In genomic region chr17:67712929-67713328, GRCm38 (mm10) we compare ENCODE assay signal across 33 mouse cellular contexts. TPM values are rescaled to one million over a fixed set of nuclear protein-coding genes. Genes with fewer than 3 reads are reported as not detected.
DNase-seq lines count a peak whose midpoint lies in the region; ATAC-seq and TF ChIP-seq lines count a peak whose summit lies in the region.
"Had no signal": no experiment of that assay in that cellular context is flagged by ENCODE, and none has a peak within 500 bp of the region (broad histone marks: within the 10 kb centered on the region; RNA-seq: fewer than 3 reads in every experiment).

No protein-coding gene starts in this region.

- H3K4me3 ChIP-seq in kidney, postnatal 0 days (replicated peaks; ENCODE audit: low read depth, low read length): no peak overlapping the region
- H3K4me3 ChIP-seq in E14TG2a.4 (replicated peaks; ENCODE audit: low read length): no peak overlapping the region
- no peak overlapping the region for H3K4me3 ChIP-seq in heart, embryonic 11.5 days (ENCODE audit: low read depth, low read length)
- H3K4me3 ChIP-seq: embryonic facial prominence, embryonic 12.5 days; heart, adult 2 months; heart, embryonic 13.5 days; hindbrain, embryonic 15.5 days; left cerebral cortex, adult 2 months; limb, embryonic 13.5 days; liver, embryonic 13.5 days; midbrain, embryonic 10.5 days; myocyte; neural tube, embryonic 12.5 days had no signal

- H3K4me1 ChIP-seq in kidney, postnatal 0 days (replicated peaks; ENCODE audit: insufficient read depth, low read length): peaks cover 2% of the 10 kb centered on the region; the same call in 1 of the 2 replicates
- H3K4me1 ChIP-seq in E14TG2a.4 (replicated peaks; ENCODE audit: low read depth, low read length): peaks cover 31% of the 10 kb centered on the region
- no peaks in the 10 kb centered on the region for H3K4me1 ChIP-seq in heart, embryonic 11.5 days (ENCODE audit: control insufficient read depth, insufficient read depth, low read length)
- H3K4me1 ChIP-seq: liver, embryonic 13.5 days had no signal

- in situ Hi-C loops in Patski (cut with MboI; ENCODE audit: low pct_unique_long_range_greater_than_20kb): no loop called here

- POLR2A ChIA-PET in Patski (lab: Charles Lee): no interaction called here

- H3K9me3 ChIP-seq in kidney, postnatal 0 days (replicated peaks; ENCODE audit: low read length): no peaks in the 10 kb centered on the region
- H3K9me3 ChIP-seq in E14TG2a.4 (ENCODE audit: low read length): no peaks in the 10 kb centered on the region
- no peaks in the 10 kb centered on the region for H3K9me3 ChIP-seq in heart, embryonic 11.5 days (replicated peaks; ENCODE audit: control insufficient read depth, low read length)
- H3K9me3 ChIP-seq: embryonic facial prominence, embryonic 12.5 days; heart, embryonic 13.5 days; hindbrain, embryonic 15.5 days; limb, embryonic 13.5 days; liver, embryonic 13.5 days; midbrain, embryonic 10.5 days; neural tube, embryonic 12.5 days had no signal

- WGBS in kidney, postnatal 0 days: 71% methylated on average over 7 of the region's 7 CpGs
- WGBS in heart, embryonic 11.5 days (ENCODE audit: insufficient replicate concordance): 65% methylated on average over 7 of the region's 7 CpGs

- no peaks in the 10 kb centered on the region for H3K27me3 ChIP-seq in kidney, postnatal 0 days (ENCODE audit: insufficient read depth, low read length)
- no peaks in the 10 kb centered on the region for H3K27me3 ChIP-seq in E14TG2a.4 (ENCODE audit: insufficient read depth, low read length)
- no peaks in the 10 kb centered on the region for H3K27me3 ChIP-seq in Patski
- H3K27me3 ChIP-seq in heart, embryonic 11.5 days (ENCODE audit: control insufficient read depth, insufficient read depth, low read length): no peaks in the 10 kb centered on the region
- H3K27me3 ChIP-seq: embryonic facial prominence, embryonic 12.5 days; heart, embryonic 13.5 days; hindbrain, embryonic 15.5 days; limb, embryonic 13.5 days; liver, embryonic 13.5 days; neural tube, embryonic 12.5 days had no signal

- CTCF ChIA-PET in Patski (lab: Charles Lee): no interaction called here

- no peak overlapping the region for H3K4me2 ChIP-seq in kidney, postnatal 0 days (ENCODE audit: low read length)
- no peak overlapping the region for H3K4me2 ChIP-seq in heart, embryonic 11.5 days
- H3K4me2 ChIP-seq: embryonic facial prominence, embryonic 12.5 days; heart, embryonic 13.5 days; hindbrain, embryonic 15.5 days; limb, embryonic 13.5 days; liver, embryonic 13.5 days; lung, embryonic 14.5 days; neural tube, embryonic 12.5 days had no signal

- TF ChIP-seq CTCF in kidney, postnatal 0 days (IDR thresholded peaks at IDR 0.05; ENCODE audit: low read depth): peak; percentile 42; the same call in 1 of the 2 replicates
- peak; percentile 75 for TF ChIP-seq CTCF in E14TG2a.4 (conservative IDR thresholded peaks at IDR 0.05; ENCODE audit: low read length)
- peak; percentile 42 for TF ChIP-seq CTCF in Patski (IDR thresholded peaks at IDR 0.05)

- H3K9ac ChIP-seq in kidney, postnatal 0 days (ENCODE audit: low read depth, low read length): no peak overlapping the region
- H3K9ac ChIP-seq in heart, embryonic 11.5 days (ENCODE audit: low read depth, low read length): no peak overlapping the region
- H3K9ac ChIP-seq: embryonic facial prominence, embryonic 12.5 days; heart, embryonic 13.5 days; hindbrain, embryonic 15.5 days; limb, embryonic 13.5 days; liver, embryonic 13.5 days; lung, embryonic 14.5 days; neural tube, embryonic 12.5 days had no signal

- no peak for ATAC-seq in kidney, postnatal 0 days (replicated peaks; ENCODE audit: low FRiP score, low read depth)
- no peak for ATAC-seq in Patski
- ATAC-seq in heart, embryonic 11.5 days (replicated peaks; ENCODE audit: insufficient number of reproducible peaks, low FRiP score, low TSS enrichment): no peak
- ATAC-seq: forebrain, embryonic 16.5 days; midbrain, embryonic 16.5 days had no signal

- H3K36me3 ChIP-seq in kidney, postnatal 0 days (ENCODE audit: insufficient read depth, low read length): 0 out of 2 replicates have a peak, but pooled peaks cover 7% of the 10 kb centered on the region
- peaks cover 20% of the 10 kb centered on the region for H3K36me3 ChIP-seq in E14TG2a.4 (ENCODE audit: insufficient read depth, low read length)
- H3K36me3 ChIP-seq in heart, embryonic 11.5 days (ENCODE audit: control insufficient read depth, insufficient read depth, low read length): no peaks in the 10 kb centered on the region
- H3K36me3 ChIP-seq: embryonic facial prominence, embryonic 12.5 days; heart, embryonic 13.5 days; hindbrain, embryonic 15.5 days; limb, embryonic 13.5 days; liver, embryonic 13.5 days had no signal

- no peak overlapping the region for H3K27ac ChIP-seq in kidney, postnatal 0 days
- H3K27ac ChIP-seq in heart, embryonic 11.5 days (ENCODE audit: low read depth, low read length): no peak overlapping the region
- H3K27ac ChIP-seq: embryonic facial prominence, embryonic 12.5 days; heart, adult 2 months; heart, embryonic 13.5 days; hindbrain, embryonic 15.5 days; left cerebral cortex, adult 2 months; limb, embryonic 13.5 days; liver, embryonic 13.5 days; midbrain, embryonic 10.5 days; neural tube, embryonic 12.5 days had no signal

- DNase-seq in adrenal gland, postnatal 14 days: peak; percentile 56
- no peak for DNase-seq in adrenal gland, postnatal 25 days
- DNase-seq in kidney, postnatal 0 days (ENCODE audit: low spot score): no peak
- DNase-seq in kidney, postnatal 4 days: no peak
- no peak for DNase-seq in Patski (ENCODE audit: low read depth, low spot score)
- DNase-seq in embryo, embryonic 10 days (ENCODE audit: low spot score): no peak
- DNase-seq: cerebellum, adult 11 months; cerebellum, adult 9-10 months; cerebellum, postnatal 36 days; embryo, embryonic 11 days; heart, adult 2 months; heart, postnatal 10 days; kidney, adult 8-10 months; kidney, postnatal 10 days; liver, embryonic 13.5 days; lung, embryonic 14.5 days; right cerebral cortex, adult 18-20 months; spleen, adult 18-20 months; thymus, postnatal 14 days had no signal

RNA-seq across cellular contexts. Expression of gene Lama1, which starts 15.9 kb away (rescaled TPM):
- 10.3 and 12.1 TPM in 2 replicates for total RNA-seq in adrenal gland, postnatal 14 days (2021)
- 14.1 and 18.7 TPM in 2 replicates for total RNA-seq in adrenal gland, postnatal 25 days (2021)
- 20.1 and 24.9 TPM in 2 replicates for polyA plus RNA-seq in kidney, postnatal 0 days (2015; fragmentation: Nextera tagmentation; extraction: Ambion mirVana)
- polyA plus RNA-seq in Patski (2021): 1.4 TPM
- polyA plus RNA-seq in heart, embryonic 11.5 days (2014; fragmentation: Nextera tagmentation; extraction: Ambion mirVana): 2.6 and 2.8 TPM in 2 replicates
- total RNA-seq: hematopoietic stem cell, adult 5-6 weeks; megakaryocyte progenitor cell, adult 5-6 weeks had no signal
